Mouse (Mus musculus): Measurements from ENCODE around the gene Prcc. TPM values are rescaled to one million over a fixed set of nuclear protein-coding genes. Genes with fewer than 3 reads are reported as not detected.
"Not testable (repeated sequence)": the region's sequence is repeated elsewhere in the genome, so short reads cannot be mapped to it uniquely, and the experiment has no call there.

Gene Prcc
- polyA plus RNA-seq, 1 experiment, result 27.1 TPM

DNA sequence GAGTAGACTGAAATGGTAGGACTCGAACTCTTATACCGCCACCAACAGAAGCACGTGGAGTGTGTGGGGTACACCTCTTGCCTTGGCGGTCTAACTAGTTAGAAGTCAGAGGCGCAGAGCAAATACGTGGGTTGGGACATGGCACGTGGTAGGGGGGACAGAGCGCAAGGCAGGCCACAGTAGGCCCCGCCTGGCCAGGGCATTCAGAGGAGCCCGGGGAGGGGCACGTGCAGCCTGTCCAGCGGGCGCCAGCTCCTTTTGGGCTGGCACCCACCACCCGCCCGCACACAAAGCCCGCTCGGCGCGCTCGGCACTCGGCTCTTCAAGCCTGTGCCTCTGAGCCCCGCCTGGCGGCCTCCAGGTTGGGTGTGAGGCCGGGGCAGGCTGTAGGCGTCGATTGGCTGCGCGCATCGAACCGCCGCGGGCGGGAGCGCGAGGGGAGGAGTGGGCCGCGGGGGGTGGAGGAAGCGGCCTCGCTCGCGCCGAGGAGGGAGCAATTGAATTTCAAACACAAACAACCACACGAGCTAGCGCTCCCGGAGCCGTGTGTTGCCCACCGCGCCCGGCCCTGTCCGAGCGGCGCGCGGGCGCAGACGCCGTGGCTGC is 20.6 kb upstream of the Prcc start, which contains the start of gene Hdgf:
Gene Hdgf, plus strand, starts transcription at position 442 of the 606 bp plus-strand sequence.
- TF ChIP-seq POLR2A (IDR thresholded peaks at IDR 0.05; ENCODE audit: low read depth, low read length), result peak; percentile 51
- no peak for TF ChIP-seq CTCF (IDR thresholded peaks at IDR 0.05; ENCODE audit: extremely low read depth, insufficient read length, insufficient replicate concordance, low read depth, low read length)
- Histone ChIP-seq H3K4me1 (ENCODE audit: control insufficient read depth, insufficient read depth, insufficient read length, low read length) (peaks cover 19% of the 10 kb centered on the region), H3K4me3 (ENCODE audit: low read depth, low read length) (peak within 1 kb of the TSS; percentile 92), H3K36me3 (ENCODE audit: control insufficient read depth, insufficient read depth, low read length) (no peaks in the 10 kb centered on the region), H3K27ac (ENCODE audit: insufficient read depth, low read depth, low read length) (peak within 1 kb of the TSS; percentile 77), H3K27me3 (ENCODE audit: control insufficient read depth, insufficient read depth, low read length) (no peaks in the 10 kb centered on the region)
- WGBS, result under 1% methylated on average over 57 of the region's 57 CpGs

DNA sequence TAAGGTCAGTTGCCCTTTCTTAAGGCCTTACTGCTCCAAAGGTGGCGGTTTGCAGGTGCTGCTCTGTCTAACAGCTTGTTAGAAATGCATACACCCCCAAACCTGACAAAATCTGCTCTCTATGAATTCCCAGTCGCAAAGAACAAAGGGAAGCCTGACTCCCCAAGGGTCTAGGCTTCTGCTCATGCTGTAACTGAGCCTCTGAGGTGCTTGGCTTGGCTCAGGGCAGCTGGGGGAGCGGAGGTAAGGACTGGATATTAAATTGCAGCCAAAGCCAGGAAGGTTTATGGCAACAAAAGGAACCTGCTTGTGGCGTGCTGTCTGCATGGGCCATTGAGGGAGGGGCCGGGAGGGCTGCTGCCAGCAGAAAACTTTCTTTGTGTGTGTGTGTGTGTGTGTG is 18.4 kb upstream of the Prcc start:
- H3K27ac ChIP-seq (ENCODE audit: insufficient read depth, low read depth, low read length), result no peak overlapping the region
- 81% methylated on average over 5 of the region's 5 CpGs for WGBS
- no peak overlapping the region for H3K4me3 ChIP-seq (ENCODE audit: low read depth, low read length)
- no peaks in the 10 kb centered on the region for H3K36me3 ChIP-seq (ENCODE audit: control insufficient read depth, insufficient read depth, low read length)
- TF ChIP-seq CTCF (IDR thresholded peaks at IDR 0.05; ENCODE audit: extremely low read depth, insufficient read length, insufficient replicate concordance, low read depth, low read length) (no peak), POLR2A (IDR thresholded peaks at IDR 0.05; ENCODE audit: low read depth, low read length) (no peak)
- H3K4me1 ChIP-seq (ENCODE audit: control insufficient read depth, insufficient read depth, insufficient read length, low read length), result peaks cover 9% of the 10 kb centered on the region
- H3K27me3 ChIP-seq (ENCODE audit: control insufficient read depth, insufficient read depth, low read length), result no peaks in the 10 kb centered on the region

DNA sequence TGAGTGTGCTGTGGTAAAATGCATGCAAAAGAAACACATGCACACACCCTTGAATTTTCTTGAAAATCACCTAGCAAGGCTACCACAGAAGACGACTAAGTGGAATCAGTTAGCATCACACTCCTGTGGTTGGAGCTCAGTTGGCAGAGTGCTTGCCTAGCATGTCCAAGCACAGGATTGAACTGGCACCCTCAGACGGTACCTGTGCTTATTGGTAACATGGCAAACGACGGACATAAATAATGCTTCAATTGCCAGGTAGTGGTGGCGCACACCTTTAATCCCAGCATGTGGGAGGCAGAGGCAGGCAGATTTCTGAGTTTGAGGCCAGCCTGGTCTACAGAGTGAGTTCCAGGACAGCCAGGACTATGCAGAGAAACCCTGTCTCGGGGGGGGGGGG is 16.6 kb upstream of the Prcc start:
- WGBS, result 83% methylated on average over 6 of the region's 6 CpGs
- H3K27ac ChIP-seq (ENCODE audit: insufficient read depth, low read depth, low read length); H3K27me3 ChIP-seq (ENCODE audit: control insufficient read depth, insufficient read depth, low read length); H3K36me3 ChIP-seq (ENCODE audit: control insufficient read depth, insufficient read depth, low read length); H3K4me3 ChIP-seq (ENCODE audit: low read depth, low read length); H3K4me1 ChIP-seq (ENCODE audit: control insufficient read depth, insufficient read depth, insufficient read length, low read length): not testable (repeated sequence)

DNA sequence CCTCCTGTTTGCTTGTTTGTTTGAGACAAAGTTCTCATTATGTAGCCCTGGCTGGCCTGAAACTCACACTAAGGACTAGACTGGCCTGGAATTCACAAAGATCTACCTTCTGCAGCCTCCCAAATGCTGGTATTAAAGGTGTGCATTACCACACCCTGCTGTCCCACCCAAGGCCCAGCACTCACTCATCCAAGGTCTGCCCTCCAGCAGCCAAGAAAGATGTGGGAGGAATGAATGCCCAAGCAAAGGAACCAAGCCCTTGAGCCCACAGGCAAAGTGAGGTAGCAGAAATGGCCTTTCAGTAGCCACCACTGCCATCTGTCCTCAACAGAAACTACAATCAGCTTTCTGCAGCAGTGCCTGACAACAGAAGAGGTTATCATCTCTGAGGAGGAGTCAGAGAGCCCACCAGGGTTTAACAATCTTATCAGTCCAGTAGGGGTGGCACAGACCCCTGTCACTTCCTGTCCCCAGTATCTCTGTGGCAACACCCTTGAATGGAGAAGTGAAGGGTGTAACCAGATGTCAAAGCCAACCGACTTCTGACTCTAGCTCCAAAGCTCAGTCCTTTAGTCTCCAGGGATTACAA is 15.7 kb upstream of the Prcc start:
- Histone ChIP-seq H3K4me3 (ENCODE audit: low read depth, low read length) (no peak overlapping the region), H3K27me3 (ENCODE audit: control insufficient read depth, insufficient read depth, low read length) (no peaks in the 10 kb centered on the region), H3K36me3 (ENCODE audit: control insufficient read depth, insufficient read depth, low read length) (no peaks in the 10 kb centered on the region), H3K27ac (ENCODE audit: insufficient read depth, low read depth, low read length) (no peak overlapping the region), H3K4me1 (ENCODE audit: control insufficient read depth, insufficient read depth, insufficient read length, low read length) (no peaks in the 10 kb centered on the region)
- TF ChIP-seq POLR2A (IDR thresholded peaks at IDR 0.05; ENCODE audit: low read depth, low read length) (no peak), CTCF (IDR thresholded peaks at IDR 0.05; ENCODE audit: extremely low read depth, insufficient read length, insufficient replicate concordance, low read depth, low read length) (no peak)
- 21% methylated on average over 1 of the region's 1 CpGs for WGBS

DNA sequence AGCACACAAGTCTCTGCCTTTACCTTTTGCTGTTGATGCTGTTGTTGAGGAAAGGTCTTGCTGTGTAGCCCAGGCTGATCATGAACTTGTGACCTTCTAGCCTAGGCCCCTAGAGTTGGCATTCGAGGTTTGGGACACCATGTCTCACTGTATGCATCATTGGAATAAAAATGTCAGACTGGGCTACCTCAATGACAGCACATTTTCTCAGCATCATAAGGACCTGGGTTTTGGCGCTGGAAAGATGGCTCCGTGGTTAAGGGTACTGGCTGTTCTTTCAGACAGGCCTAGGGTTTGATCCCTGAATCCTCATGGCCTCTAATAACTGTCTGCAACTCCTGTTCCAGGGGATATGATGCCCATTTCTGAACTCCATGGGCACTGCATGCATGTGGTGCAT is 14.4 kb upstream of the Prcc start:
- H3K27me3 ChIP-seq (ENCODE audit: control insufficient read depth, insufficient read depth, low read length), result no peaks in the 10 kb centered on the region
- no peaks in the 10 kb centered on the region for H3K4me1 ChIP-seq (ENCODE audit: control insufficient read depth, insufficient read depth, insufficient read length, low read length)
- H3K27ac ChIP-seq (ENCODE audit: insufficient read depth, low read depth, low read length), result no peak overlapping the region
- TF ChIP-seq CTCF (IDR thresholded peaks at IDR 0.05; ENCODE audit: extremely low read depth, insufficient read length, insufficient replicate concordance, low read depth, low read length), result no peak
- TF ChIP-seq POLR2A (IDR thresholded peaks at IDR 0.05; ENCODE audit: low read depth, low read length), result no peak
- 82% methylated on average over 3 of the region's 3 CpGs for WGBS
- no peak overlapping the region for H3K4me3 ChIP-seq (ENCODE audit: low read depth, low read length)
- H3K36me3 ChIP-seq (ENCODE audit: control insufficient read depth, insufficient read depth, low read length), result no peaks in the 10 kb centered on the region

DNA sequence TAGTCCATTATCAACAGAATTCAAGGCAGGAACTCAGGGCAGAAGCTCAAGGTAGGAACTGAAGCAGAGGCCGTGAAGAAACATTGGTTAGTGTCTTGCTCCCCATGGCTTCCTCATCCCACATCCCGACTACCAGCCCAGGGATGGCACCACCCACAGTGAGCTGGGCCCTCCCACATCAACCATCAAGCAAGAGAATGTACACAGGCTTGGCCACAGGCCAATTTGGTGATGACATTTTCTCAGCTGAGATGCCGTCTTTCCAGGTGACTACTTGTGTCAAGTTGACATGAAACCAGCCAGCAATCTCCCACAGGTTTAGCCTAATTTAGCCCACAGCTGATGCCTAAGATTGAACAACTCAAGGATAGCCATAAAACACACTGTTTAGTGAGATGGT is 13.9 kb upstream of the Prcc start:
- H3K27me3 ChIP-seq (ENCODE audit: control insufficient read depth, insufficient read depth, low read length), result no peaks in the 10 kb centered on the region
- 52% methylated on average over 3 of the region's 3 CpGs for whole genome bisulfite sequencing
- no peak overlapping the region for H3K4me3 ChIP-seq (ENCODE audit: low read depth, low read length)

DNA sequence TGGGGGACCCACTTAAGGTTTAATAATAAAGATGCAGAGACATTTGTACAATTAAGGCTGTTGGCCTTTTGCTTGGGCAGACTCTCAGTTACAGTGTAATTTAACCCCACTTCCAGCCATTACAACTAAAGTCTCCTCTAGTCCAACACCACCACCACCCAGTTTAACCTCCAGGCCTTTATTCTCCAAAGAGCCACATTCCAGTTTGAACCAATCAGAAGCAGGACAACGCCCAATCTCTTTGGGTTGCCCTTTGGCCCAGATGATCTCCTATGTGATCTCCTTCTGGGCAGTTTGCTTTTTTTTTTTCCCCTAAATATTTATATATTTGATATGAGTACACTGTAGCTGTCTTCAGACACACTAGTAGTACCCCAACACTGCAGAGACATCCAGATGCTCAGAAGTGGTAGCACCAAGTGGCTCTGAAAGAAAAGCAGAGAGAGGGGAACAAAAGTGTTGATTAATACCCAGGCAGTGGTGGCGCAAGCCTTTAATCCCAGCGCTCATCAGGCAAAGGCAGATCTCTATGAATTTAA is 8.0 kb upstream of the Prcc start:
- Histone ChIP-seq H3K27me3 (ENCODE audit: control insufficient read depth, insufficient read depth, low read length) (no peaks in the 10 kb centered on the region), H3K4me1 (ENCODE audit: control insufficient read depth, insufficient read depth, insufficient read length, low read length) (no peaks in the 10 kb centered on the region), H3K27ac (ENCODE audit: insufficient read depth, low read depth, low read length) (no peak overlapping the region), H3K36me3 (ENCODE audit: control insufficient read depth, insufficient read depth, low read length) (no peaks in the 10 kb centered on the region), H3K4me3 (ENCODE audit: low read depth, low read length) (no peak overlapping the region)
- 76% methylated on average over 3 of the region's 3 CpGs for WGBS
- TF ChIP-seq CTCF (IDR thresholded peaks at IDR 0.05; ENCODE audit: extremely low read depth, insufficient read length, insufficient replicate concordance, low read depth, low read length) (no peak), POLR2A (IDR thresholded peaks at IDR 0.05; ENCODE audit: low read depth, low read length) (no peak)

More for the DNA sequence above, 13.9 kb upstream of the Prcc start:
- no peaks in the 10 kb centered on the region for H3K4me1 ChIP-seq (ENCODE audit: control insufficient read depth, insufficient read depth, insufficient read length, low read length)
- no peak overlapping the region for H3K27ac ChIP-seq (ENCODE audit: insufficient read depth, low read depth, low read length)
- no peak for TF ChIP-seq POLR2A (IDR thresholded peaks at IDR 0.05; ENCODE audit: low read depth, low read length)
- TF ChIP-seq CTCF (IDR thresholded peaks at IDR 0.05; ENCODE audit: extremely low read depth, insufficient read length, insufficient replicate concordance, low read depth, low read length), result no peak
- H3K36me3 ChIP-seq (ENCODE audit: control insufficient read depth, insufficient read depth, low read length), result no peaks in the 10 kb centered on the region

Measured in small intestine, adult 2 months (tissue).